Mouse (Mus musculus): ENCODE results near the gene Rgs8.

Rgs8 gene

GRCm38 (mm10) chr1:153675591-153675990 lies 22.8 kb downstream of the Rgs8 start:
- no peak for DNase-seq

- DNase-seq = no peak
These were observed 24.8 kb downstream of the Rgs8 start for GRCm38 (mm10) chr1:153677635-153678034.

GRCm38 (mm10) chr1:153679147-153679546 lies 26.3 kb downstream of the Rgs8 start:
- DNase-seq = peak; percentile 75

GRCm38 (mm10) chr1:153679653-153680052 lies 26.8 kb downstream of the Rgs8 start:
- DNase-seq = no peak

- DNase-seq = no peak
These were observed 27.5 kb downstream of the Rgs8 start for GRCm38 (mm10) chr1:153680363-153680762.

- DNase-seq = no peak
These were observed 28.2 kb downstream of the Rgs8 start for GRCm38 (mm10) chr1:153681036-153681435.

GRCm38 (mm10) chr1:153683190-153683589 lies 30.4 kb downstream of the Rgs8 start:
- DNase-seq = no peak

- DNase-seq = no peak
These were observed 32.8 kb downstream of the Rgs8 start for GRCm38 (mm10) chr1:153685630-153686029.

GRCm38 (mm10) chr1:153692526-153692925 lies 39.7 kb downstream of the Rgs8 start:
- DNase-seq = no peak

- no peak for DNase-seq
These were observed 41.7 kb downstream of the Rgs8 start for GRCm38 (mm10) chr1:153694372-153695120.

- no peak for DNase-seq
These were observed 42.6 kb downstream of the Rgs8 start for GRCm38 (mm10) chr1:153695398-153695797.

GRCm38 (mm10) chr1:153696093-153696492 lies 43.3 kb downstream of the Rgs8 start:
- no peak for DNase-seq

- DNase-seq = no peak
These were observed 43.7 kb downstream of the Rgs8 start for GRCm38 (mm10) chr1:153696541-153696940.

- no peak for DNase-seq
These were observed 44.9 kb downstream of the Rgs8 start for GRCm38 (mm10) chr1:153697581-153698251.

- DNase-seq = no peak
These were observed 45.7 kb downstream of the Rgs8 start for GRCm38 (mm10) chr1:153698311-153699084.

GRCm38 (mm10) chr1:153700448-153701063 lies 47.7 kb downstream of the Rgs8 start:
- DNase-seq = no peak

GRCm38 (mm10) chr1:153701461-153701860 lies 48.6 kb downstream of the Rgs8 start:
- DNase-seq = no peak

- DNase-seq = no peak
These were observed 49.5 kb downstream of the Rgs8 start for GRCm38 (mm10) chr1:153702166-153702852.

- DNase-seq = no peak
These were observed 50.1 kb downstream of the Rgs8 start for GRCm38 (mm10) chr1:153702853-153703410.

- DNase-seq = peak; percentile 73
These were observed 50.7 kb downstream of the Rgs8 start for GRCm38 (mm10) chr1:153703445-153703991.

GRCm38 (mm10) chr1:153704174-153704573 lies 51.3 kb downstream of the Rgs8 start:
- DNase-seq = no peak

- DNase-seq = no peak
These were observed 52.2 kb downstream of the Rgs8 start for GRCm38 (mm10) chr1:153704996-153705395.

All from layer of hippocampus, adult 9-11 months (tissue).